Mouse (Mus musculus) kidney, embryonic 14.5 days (tissue): Measurements from ENCODE around the gene Mamdc2. TPM values are rescaled to one million over a fixed set of nuclear protein-coding genes. Genes with fewer than 3 reads are reported as not detected.

Experiments
- ATAC-seq: fragments of 200-750 bp; cut with Nextera tagmentation; 2 replicates; pipeline ENCODE4 v1.8.0; 2017; ENCODE audit warnings: moderate number of reproducible peaks, mild to moderate bottlenecking, moderate TSS enrichment, moderate library complexity; ENCODE audit not compliant: low FRiP score, low TSS enrichment
- H3K27ac ChIP-seq: fragments of 300-500 bp; sonication (generic); 2 replicates; pipeline ENCODE4 v1.5.1; 2014; ENCODE audit warnings: low read depth, mild to moderate bottlenecking, low read length, moderate library complexity, mixed read lengths
- H3K27me3 ChIP-seq: fragments of 300-500 bp; sonication (generic); 2 replicates; pipeline ENCODE4 v1.6.1; 2014; ENCODE audit warnings: mild to moderate bottlenecking, low read length; ENCODE audit not compliant: control insufficient read depth, insufficient read depth
- H3K36me3 ChIP-seq: fragments of 300-500 bp; sonication (generic); 2 replicates; pipeline ENCODE4 v1.6.1; 2014; ENCODE audit warnings: low read length, mixed read lengths; ENCODE audit not compliant: control insufficient read depth, insufficient read depth
- H3K4me1 ChIP-seq: fragments of 300-500 bp; sonication (generic); 2 replicates; pipeline ENCODE4 v1.6.1; 2014; ENCODE audit warnings: low read length, mixed read lengths; ENCODE audit not compliant: control insufficient read depth, insufficient read depth
- H3K4me2 ChIP-seq: fragments of 300-500 bp; sonication (generic); replicated peaks from 2 replicates; pipeline ENCODE4 v1.6.1; 2014; ENCODE audit warnings: low read depth, mild to moderate bottlenecking, low read length
- H3K4me3 ChIP-seq: fragments of 300-500 bp; sonication (generic); 2 replicates; pipeline ENCODE4 v1.5.1; 2014; ENCODE audit warnings: mild to moderate bottlenecking, low read length
- H3K9ac ChIP-seq: fragments of 300-500 bp; sonication (generic); 2 replicates; pipeline ENCODE4 v1.6.1; 2014; ENCODE audit warnings: low read depth, mild to moderate bottlenecking, low read length, moderate library complexity
- H3K9me3 ChIP-seq: fragments of 300-500 bp; sonication (generic); 2 replicates; pipeline ENCODE4 v1.6.1; 2016; ENCODE audit warnings: low read length; ENCODE audit not compliant: control insufficient read depth
- WGBS: fragments of 180-500 bp; shearing (Covaris S2); extraction: QIAGEN DNeasy Blood & Tissue Kit; methylation state at CpG from one replicate; pipeline ENCODE4 v1.1.7; 2014; 5-methylcytosine and 5-hydroxymethylcytosine counted together
- polyA plus RNA-seq: library from polyadenylated mRNA; unstranded; fragments of >200 nt; fragmentation: Nextera tagmentation; extraction: Ambion mirVana; gene quantifications from 2 replicates; pipeline ENCODE4 v1.2.1, GENCODE M21; 2014

The Mamdc2 gene
- polyA plus RNA-seq, 1 experiment from 2014 or later, result 1.4 TPM

GRCm38 (mm10) chr19:23289251-23289650 lies 159.0 kb downstream of the Mamdc2 start:
- Histone ChIP-seq H3K27ac (no peak overlapping the region), H3K4me3 (no peak overlapping the region), H3K4me2 (no peak overlapping the region), H3K9me3 (peaks cover 3% of the 10 kb centered on the region; the same call in 1 of the 2 replicates), H3K9ac (no peak overlapping the region), H3K4me1 (no peaks in the 10 kb centered on the region), H3K27me3 (no peaks in the 10 kb centered on the region), H3K36me3 (no peaks in the 10 kb centered on the region)
- ATAC-seq, result no peak
- WGBS, result 75% methylated on average over 1 of the region's 1 CpGs

GRCm38 (mm10) chr19:23281911-23282660 lies 166.2 kb downstream of the Mamdc2 start:
- Histone ChIP-seq H3K4me3 (no peak overlapping the region), H3K9ac (no peak overlapping the region), H3K4me2 (no peak overlapping the region), H3K36me3 (no peaks in the 10 kb centered on the region), H3K27me3 (no peaks in the 10 kb centered on the region), H3K9me3 (no peaks in the 10 kb centered on the region), H3K27ac (no peak overlapping the region), H3K4me1 (no peaks in the 10 kb centered on the region)
- ATAC-seq, result no peak
- WGBS, result 60% methylated on average over 8 of the region's 8 CpGs

GRCm38 (mm10) chr19:23274054-23274724 lies 174.1 kb downstream of the Mamdc2 start:
- 48% methylated on average over 4 of the region's 4 CpGs for WGBS
- peak overlapping the region; percentile 75; the same call in 1 of the 2 replicates for H3K9ac ChIP-seq

GRCm38 (mm10) chr19:23273355-23274053 lies 174.7 kb downstream of the Mamdc2 start, which contains the start of gene Smc5:
Smc5 (minus strand) TSS chr19:23273897.
- Histone ChIP-seq H3K9ac (peak within 1 kb of the TSS; percentile 75), H3K36me3 (peaks cover 6% of the 10 kb centered on the region; the same call in 1 of the 2 replicates), H3K9me3 (no peaks in the 10 kb centered on the region), H3K4me1 (0 out of 2 replicates have a peak, but pooled peaks cover 7% of the 10 kb centered on the region), H3K27me3 (no peaks in the 10 kb centered on the region), H3K4me3 (peak within 1 kb of the TSS; percentile 62), H3K27ac (peak within 1 kb of the TSS; percentile 11; the same call in 1 of the 2 replicates), H3K4me2 (peak within 1 kb of the TSS; percentile 52)
- peak; percentile 96 for ATAC-seq
- WGBS, result under 1% methylated on average over 67 of the region's 69 CpGs

More at GRCm38 (mm10) chr19:23274054-23274724, 174.1 kb downstream of the Mamdc2 start:
- Histone ChIP-seq H3K27me3 (no peaks in the 10 kb centered on the region), H3K4me2 (peak overlapping the region; percentile 52), H3K9me3 (no peaks in the 10 kb centered on the region), H3K36me3 (peaks cover 2% of the 10 kb centered on the region; the same call in 1 of the 2 replicates), H3K4me1 (0 out of 2 replicates have a peak, but pooled peaks cover 7% of the 10 kb centered on the region), H3K27ac (peak overlapping the region; percentile 11; the same call in 1 of the 2 replicates), H3K4me3 (peak overlapping the region; percentile 62)
- ATAC-seq, result peak; percentile 37

- no peaks in the 10 kb centered on the region for H3K9me3 ChIP-seq
- no peaks in the 10 kb centered on the region for H3K4me1 ChIP-seq
- peaks cover 58% of the 10 kb centered on the region for H3K36me3 ChIP-seq
- H3K27me3 ChIP-seq, result no peaks in the 10 kb centered on the region
- ATAC-seq, result no peak
- WGBS, result 89% methylated on average over 9 of the region's 9 CpGs
- H3K4me3 ChIP-seq, result no peak overlapping the region
- H3K9ac ChIP-seq, result no peak overlapping the region
- H3K4me2 ChIP-seq, result no peak overlapping the region
- no peak overlapping the region for H3K27ac ChIP-seq
Measured at GRCm38 (mm10) chr19:23256771-23257170, 191.5 kb downstream of the Mamdc2 start.

Other genes with a start within 250 kb of the Mamdc2 start
- gene Smc5, start 174.5 kb downstream of the Mamdc2 start, polyA plus RNA-seq, result 23.4 and 41.9 TPM in 2 replicates
- 0.23 TPM in 1 of 2 replicates, not detected in the other for gene 1700028P14Rik, start 204.4 kb upstream of the Mamdc2 start, polyA plus RNA-seq
- gene Ptar1, start 239.0 kb upstream of the Mamdc2 start, polyA plus RNA-seq, result 14.8 and 24.3 TPM in 2 replicates